Mouse (Mus musculus) spleen, adult 2 months (tissue): ENCODE results near the gene Gm5737.

Source experiments
- CTCF ChIP-seq: fragments of 200-500 bp; IDR thresholded peaks from 2 replicates; pipeline ENCODE4 v1.5.1; 2011; ENCODE audit warnings: mild to moderate bottlenecking, inconsistent platforms; ENCODE audit not compliant: insufficient read depth, insufficient read length, insufficient replicate concordance; ENCODE audit errors: extremely low read depth
- POLR2A ChIP-seq: fragments of 200-500 bp; IDR thresholded peaks from 2 replicates; pipeline ENCODE4 v1.6.1; 2011; ENCODE audit warnings: low read depth, low read length, inconsistent platforms

GRCm38 (mm10) chr7:120809705-120810104 lies 2.5 kb upstream of the Gm5737 start:
- TF ChIP-seq CTCF (no peak), POLR2A (no peak)
